Comparison of ENCODE assay signal across 8 mouse cellular contexts in genomic region chr8:107389557-107389956, GRCm38 (mm10). TPM values are rescaled to one million over a fixed set of nuclear protein-coding genes. Genes with fewer than 3 reads are reported as not detected.
DNase-seq lines count a peak whose midpoint lies in the region; ATAC-seq and TF ChIP-seq lines count a peak whose summit lies in the region.

No protein-coding gene starts in this region.

- H3K27me3 ChIP-seq in forebrain, embryonic 14.5 days (replicated peaks; ENCODE audit: control insufficient read depth, insufficient read depth, low read length), result no peaks in the 10 kb centered on the region
- H3K27me3 ChIP-seq in forebrain, embryonic 12.5 days, result no peaks in the 10 kb centered on the region
- H3K27me3 ChIP-seq in midbrain, postnatal 0 days (ENCODE audit: insufficient read depth, low read length), result no peaks in the 10 kb centered on the region
- H3K27me3 ChIP-seq in midbrain, embryonic 10.5 days (ENCODE audit: low read depth, poor library complexity, severe bottlenecking), result no peaks in the 10 kb centered on the region
- H3K27me3 ChIP-seq in neural tube, embryonic 14.5 days (ENCODE audit: control insufficient read depth, insufficient read depth, low read length), result no peaks in the 10 kb centered on the region

- H3K9me3 ChIP-seq in forebrain, embryonic 14.5 days (replicated peaks; ENCODE audit: control insufficient read depth, low read length), result no peaks in the 10 kb centered on the region
- H3K9me3 ChIP-seq in forebrain, embryonic 12.5 days, result no peaks in the 10 kb centered on the region
- H3K9me3 ChIP-seq in midbrain, postnatal 0 days (ENCODE audit: low read length), result no peaks in the 10 kb centered on the region
- no peaks in the 10 kb centered on the region for H3K9me3 ChIP-seq in midbrain, embryonic 10.5 days (replicated peaks)
- no peaks in the 10 kb centered on the region for H3K9me3 ChIP-seq in neural tube, embryonic 14.5 days (ENCODE audit: control insufficient read depth, low read length)

- no peak overlapping the region for H3K9ac ChIP-seq in forebrain, embryonic 14.5 days (ENCODE audit: low read length)
- no peak overlapping the region for H3K9ac ChIP-seq in forebrain, embryonic 12.5 days
- no peak overlapping the region for H3K9ac ChIP-seq in midbrain, postnatal 0 days (replicated peaks; ENCODE audit: low read length, poor library complexity, severe bottlenecking)
- H3K9ac ChIP-seq in neural tube, embryonic 14.5 days (replicated peaks; ENCODE audit: low read depth, low read length), result no peak overlapping the region

- no peak for TF ChIP-seq CTCF in midbrain, postnatal 0 days (IDR thresholded peaks at IDR 0.05)

- peak; percentile 93 for DNase-seq in forebrain, embryonic 14.5 days (ENCODE audit: low spot score)
- peak; percentile 93 for DNase-seq in midbrain, postnatal 0 days (ENCODE audit: low spot score)
- no peak for DNase-seq in midbrain, embryonic 10.5 days (ENCODE audit: low spot score)
- peak; percentile 44 to 67 for DNase-seq in heart, postnatal 14 days
- no peak for DNase-seq in thymus, adult 18-20 months

- no peaks in the 10 kb centered on the region for H3K36me3 ChIP-seq in forebrain, embryonic 14.5 days (ENCODE audit: control insufficient read depth, insufficient read depth, low read length)
- no peaks in the 10 kb centered on the region for H3K36me3 ChIP-seq in forebrain, embryonic 12.5 days (replicated peaks)
- H3K36me3 ChIP-seq in midbrain, postnatal 0 days (ENCODE audit: insufficient read depth, low read length), result no peaks in the 10 kb centered on the region
- no peaks in the 10 kb centered on the region for H3K36me3 ChIP-seq in midbrain, embryonic 10.5 days
- H3K36me3 ChIP-seq in neural tube, embryonic 14.5 days (ENCODE audit: control insufficient read depth, insufficient read depth, low read length), result no peaks in the 10 kb centered on the region

- no peak overlapping the region for H3K27ac ChIP-seq in forebrain, embryonic 14.5 days (ENCODE audit: low read depth, low read length)
- H3K27ac ChIP-seq in forebrain, embryonic 12.5 days, result no peak overlapping the region
- H3K27ac ChIP-seq in midbrain, postnatal 0 days (ENCODE audit: low read depth, low read length), result no peak overlapping the region
- no peak overlapping the region for H3K27ac ChIP-seq in midbrain, embryonic 10.5 days (replicated peaks)
- H3K27ac ChIP-seq in neural tube, embryonic 14.5 days (ENCODE audit: low read depth, low read length), result no peak overlapping the region

- peak; percentile 60; the same call in 1 of the 2 replicates for ATAC-seq in forebrain, embryonic 14.5 days
- no peak for ATAC-seq in forebrain, embryonic 12.5 days (ENCODE audit: low FRiP score)
- no peak for ATAC-seq in midbrain, postnatal 0 days (ENCODE audit: low FRiP score)
- ATAC-seq in neural tube, embryonic 14.5 days (ENCODE audit: low read depth), result peak; percentile 46; the same call in 1 of the 2 replicates
- no peak for ATAC-seq in megakaryocyte-erythroid progenitor cell, adult 5-6 weeks (replicated peaks; ENCODE audit: low FRiP score, low TSS enrichment, poor library complexity, severe bottlenecking)

- 34% methylated on average over 8 of the region's 8 CpGs for WGBS in forebrain, embryonic 14.5 days
- WGBS in forebrain, embryonic 12.5 days, result 78% methylated on average over 8 of the region's 8 CpGs
- 58% methylated on average over 8 of the region's 8 CpGs for WGBS in midbrain, postnatal 0 days
- WGBS in midbrain, embryonic 10.5 days, result 92% methylated on average over 8 of the region's 8 CpGs
- 54% methylated on average over 8 of the region's 8 CpGs for WGBS in neural tube, embryonic 14.5 days

- intact Hi-C loops in heart, postnatal 14 days (cut with DNase I), result no loop called here

- H3K4me3 ChIP-seq in forebrain, embryonic 14.5 days (ENCODE audit: low read depth, low read length), result no peak overlapping the region
- no peak overlapping the region for H3K4me3 ChIP-seq in forebrain, embryonic 12.5 days (replicated peaks)
- H3K4me3 ChIP-seq in midbrain, postnatal 0 days (ENCODE audit: low read depth, low read length), result no peak overlapping the region
- no peak overlapping the region for H3K4me3 ChIP-seq in midbrain, embryonic 10.5 days
- H3K4me3 ChIP-seq in neural tube, embryonic 14.5 days (ENCODE audit: low read depth, low read length), result no peak overlapping the region

- H3K4me1 ChIP-seq in forebrain, embryonic 14.5 days (ENCODE audit: control insufficient read depth, insufficient read depth, low read length), result 0 out of 2 replicates have a peak, but pooled peaks cover 6% of the 10 kb centered on the region
- H3K4me1 ChIP-seq in forebrain, embryonic 12.5 days, result no peaks in the 10 kb centered on the region
- no peaks in the 10 kb centered on the region for H3K4me1 ChIP-seq in midbrain, postnatal 0 days (ENCODE audit: insufficient read depth, low read length)
- H3K4me1 ChIP-seq in midbrain, embryonic 10.5 days, result no peaks in the 10 kb centered on the region
- H3K4me1 ChIP-seq in neural tube, embryonic 14.5 days (ENCODE audit: control insufficient read depth, insufficient read depth, low read length), result no peaks in the 10 kb centered on the region

- H3K4me2 ChIP-seq in forebrain, embryonic 14.5 days (ENCODE audit: low read length), result no peak overlapping the region
- H3K4me2 ChIP-seq in forebrain, embryonic 12.5 days, result no peak overlapping the region
- H3K4me2 ChIP-seq in midbrain, postnatal 0 days (ENCODE audit: low read depth, low read length, poor library complexity, severe bottlenecking), result no peak overlapping the region
- H3K4me2 ChIP-seq in neural tube, embryonic 14.5 days (ENCODE audit: low read depth, low read length), result no peak overlapping the region

RNA-seq across cellular contexts. Expression of gene Nqo1, which starts 13.4 kb away (rescaled TPM):
- 5.1 TPM in 2 replicates for polyA plus RNA-seq in forebrain, embryonic 14.5 days (2014; fragmentation: Nextera tagmentation; extraction: Ambion mirVana)
- polyA plus RNA-seq in forebrain, embryonic 12.5 days (2016; fragmentation: Nextera tagmentation; extraction: Ambion mirVana), result 4.4 TPM in 2 replicates
- total RNA-seq in midbrain, postnatal 0 days (2014; rRNA removed), result 10.5 and 12.5 TPM in 2 replicates
- 12.8 and 15.7 TPM in 2 replicates for polyA plus RNA-seq in midbrain, postnatal 0 days (2015; fragmentation: Nextera tagmentation; extraction: Ambion mirVana)
- polyA plus RNA-seq in midbrain, embryonic 10.5 days (2016; fragmentation: Nextera tagmentation; extraction: Ambion mirVana), result 5.6 and 7.3 TPM in 2 replicates
- 10 to 100 TPM; 13.6 to 17.3 TPM for total RNA-seq in heart, postnatal 14 days (2021)
- polyA plus RNA-seq in neural tube, embryonic 14.5 days (2014; fragmentation: Nextera tagmentation; extraction: Ambion mirVana), result 5.4 and 7.9 TPM in 2 replicates
- total RNA-seq in megakaryocyte-erythroid progenitor cell, adult 5-6 weeks (2014; fragmentation: Nextera tagmentation), result 30.2 TPM in 2 replicates
- 18.4 and 30.4 TPM in 2 replicates for total RNA-seq in megakaryocyte-erythroid progenitor cell, adult 5-6 weeks (2017)

RNA-seq across cellular contexts. Expression of gene Nob1, which starts 35.3 kb away (rescaled TPM):
- polyA plus RNA-seq in forebrain, embryonic 14.5 days (2014; fragmentation: Nextera tagmentation; extraction: Ambion mirVana), result 43.4 and 57.2 TPM in 2 replicates
- polyA plus RNA-seq in forebrain, embryonic 12.5 days (2016; fragmentation: Nextera tagmentation; extraction: Ambion mirVana), result 80.4 and 83.5 TPM in 2 replicates
- 19.5 and 22.0 TPM in 2 replicates for total RNA-seq in midbrain, postnatal 0 days (2014; rRNA removed)
- polyA plus RNA-seq in midbrain, postnatal 0 days (2015; fragmentation: Nextera tagmentation; extraction: Ambion mirVana), result 47.3 and 52.7 TPM in 2 replicates
- 89.7 and 91.4 TPM in 2 replicates for polyA plus RNA-seq in midbrain, embryonic 10.5 days (2016; fragmentation: Nextera tagmentation; extraction: Ambion mirVana)
- total RNA-seq in heart, postnatal 14 days (2021), result 10 to 100 TPM; 20.4 to 25.2 TPM
- 60.8 and 62.6 TPM in 2 replicates for polyA plus RNA-seq in neural tube, embryonic 14.5 days (2014; fragmentation: Nextera tagmentation; extraction: Ambion mirVana)
- total RNA-seq in megakaryocyte-erythroid progenitor cell, adult 5-6 weeks (2014; fragmentation: Nextera tagmentation), result 78.1 and 79.8 TPM in 2 replicates
- 46.1 and 50.2 TPM in 2 replicates for total RNA-seq in megakaryocyte-erythroid progenitor cell, adult 5-6 weeks (2017)

RNA-seq across cellular contexts. Expression of gene Wwp2, which starts 46.6 kb away (rescaled TPM):
- polyA plus RNA-seq in forebrain, embryonic 14.5 days (2014; fragmentation: Nextera tagmentation; extraction: Ambion mirVana), result 38.8 and 40.4 TPM in 2 replicates
- 66.0 and 66.3 TPM in 2 replicates for polyA plus RNA-seq in forebrain, embryonic 12.5 days (2016; fragmentation: Nextera tagmentation; extraction: Ambion mirVana)
- total RNA-seq in midbrain, postnatal 0 days (2014; rRNA removed), result 41.7 and 44.2 TPM in 2 replicates
- polyA plus RNA-seq in midbrain, postnatal 0 days (2015; fragmentation: Nextera tagmentation; extraction: Ambion mirVana), result 34.7 and 36.2 TPM in 2 replicates
- polyA plus RNA-seq in midbrain, embryonic 10.5 days (2016; fragmentation: Nextera tagmentation; extraction: Ambion mirVana), result 54.4 and 61.8 TPM in 2 replicates
- 10 to 100 TPM; 18.3 to 22.0 TPM for total RNA-seq in heart, postnatal 14 days (2021)
- 38.3 and 43.6 TPM in 2 replicates for polyA plus RNA-seq in neural tube, embryonic 14.5 days (2014; fragmentation: Nextera tagmentation; extraction: Ambion mirVana)
- total RNA-seq in megakaryocyte-erythroid progenitor cell, adult 5-6 weeks (2014; fragmentation: Nextera tagmentation), result 39.4 and 53.2 TPM in 2 replicates
- 33.3 and 57.3 TPM in 2 replicates for total RNA-seq in megakaryocyte-erythroid progenitor cell, adult 5-6 weeks (2017)

Comparison
In these comparisons a context has a peak if more than half of its experiments do, and no peak if none do; other contexts are left out.
1. ATAC-seq: peak in forebrain, embryonic 14.5 days (single experiment) and neural tube, embryonic 14.5 days (single experiment); none in forebrain, embryonic 12.5 days (single experiment), midbrain, postnatal 0 days (single experiment) and megakaryocyte-erythroid progenitor cell, adult 5-6 weeks (single experiment).
2. DNase-seq: peak in forebrain, embryonic 14.5 days (single experiment), midbrain, postnatal 0 days (single experiment) and heart, postnatal 14 days (2 of 2); none in midbrain, embryonic 10.5 days (single experiment) and thymus, adult 18-20 months (0 of 2).